Mouse (Mus musculus) retina, embryonic 14.5 days (tissue): ENCODE results near the gene Gm21637.
"Not testable (repeated sequence)": the region's sequence is repeated elsewhere in the genome, so short reads cannot be mapped to it uniquely, and the experiment has no call there.

Experiments
- DNase-seq: peaks from one replicate; pipeline ENCODE4 v3.0.0-alpha.2; 2015; ENCODE audit warnings: low spot score

The Gm21637 gene

GRCm38 (mm10) chrX:31961744-31962143 lies at the start of gene Gm21637:
TSS of gene Gm21637 (plus strand) at chrX:31962044.
- DNase-seq = not testable (repeated sequence)
